Mouse (Mus musculus) heart, adult 2 months (tissue): ENCODE results near the gene Lrrc4.

Experiments used
- CTCF ChIP-seq: fragments of 200-600 bp; IDR thresholded peaks from 2 replicates; pipeline ENCODE4 v1.8.1; 2022; ENCODE audit warnings: antibody characterized with exemption, mild to moderate bottlenecking, moderate library complexity
- POLR2A ChIP-seq: fragments of 200-500 bp; IDR thresholded peaks from 2 replicates; pipeline ENCODE4 v1.6.1; 2011; ENCODE audit warnings: mild to moderate bottlenecking, low read depth, low read length, control low read depth; ENCODE audit not compliant: insufficient read depth

DNA sequence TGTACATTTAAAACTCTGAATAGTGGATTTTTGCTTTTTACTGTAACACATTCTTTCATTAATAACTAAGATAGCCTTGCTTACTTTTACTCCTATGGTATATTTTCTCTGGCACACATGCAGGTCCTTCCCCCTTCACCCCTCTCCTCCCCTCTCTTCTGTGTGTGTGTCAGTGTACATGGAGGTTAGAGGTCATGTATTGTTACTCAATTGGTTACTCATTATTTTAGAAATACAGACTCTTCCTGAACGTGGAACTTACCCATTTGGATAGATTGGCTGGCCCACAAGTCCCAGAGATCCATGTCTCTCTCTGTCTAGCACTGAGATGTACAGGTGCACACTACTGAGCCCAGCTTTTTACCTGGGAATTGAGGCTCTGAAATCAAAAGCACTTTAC, 196.5 kb downstream of the Lrrc4 start:
- TF ChIP-seq CTCF: no peak
- no peak for TF ChIP-seq POLR2A
